Mouse (Mus musculus): ENCODE measurements at regions not wholly inside any gene's neighbourhood (a gene's known extent, or its start where the extent isn't known, plus 50 kb on each side); places are given as distances from the start of the nearest gene placed in this dataset.

- DNase-seq (ENCODE audit: low spot score) (no peak), ATAC-seq (no peak)
- no peaks in the 10 kb centered on the region for H3K4me1 ChIP-seq (ENCODE audit: insufficient read depth, low read depth, low read length)
- no peaks in the 10 kb centered on the region for H3K36me3 ChIP-seq (ENCODE audit: insufficient read depth, low read length)
- WGBS: 87% methylated on average over 5 of the region's 5 CpGs
- H3K27me3 ChIP-seq (replicated peaks; ENCODE audit: insufficient read depth, low read length): no peaks in the 10 kb centered on the region
- no peaks in the 10 kb centered on the region for H3K9me3 ChIP-seq (ENCODE audit: low read length)
- H3K27ac ChIP-seq (ENCODE audit: low read length): no peak overlapping the region
- H3K4me2 ChIP-seq (replicated peaks; ENCODE audit: low read depth, low read length): no peak overlapping the region
- no peak overlapping the region for H3K4me3 ChIP-seq (ENCODE audit: low read depth, low read length)
- TF ChIP-seq EP300 (IDR thresholded peaks at IDR 0.05) (no peak), CTCF (IDR thresholded peaks at IDR 0.05) (no peak)
- H3K9ac ChIP-seq (replicated peaks; ENCODE audit: low read depth): no peak overlapping the region
Measured at GRCm38 (mm10) chr1:73515781-73516180, 500.1 kb upstream of the Tnp1 start.

- H3K9ac ChIP-seq (replicated peaks; ENCODE audit: low read depth): no peak overlapping the region
- no peaks in the 10 kb centered on the region for H3K9me3 ChIP-seq (ENCODE audit: low read length)
- H3K27me3 ChIP-seq (replicated peaks; ENCODE audit: insufficient read depth, low read length): no peaks in the 10 kb centered on the region
- WGBS: 35% methylated on average over 5 of the region's 5 CpGs
- H3K4me2 ChIP-seq (replicated peaks; ENCODE audit: low read depth, low read length): no peak overlapping the region
- no peak overlapping the region for H3K4me3 ChIP-seq (ENCODE audit: low read depth, low read length)
- TF ChIP-seq CTCF (IDR thresholded peaks at IDR 0.05) (no peak), EP300 (IDR thresholded peaks at IDR 0.05) (no peak)
- no peak for ATAC-seq
- no peak for DNase-seq (ENCODE audit: low spot score)
- H3K27ac ChIP-seq (ENCODE audit: low read length): no peak overlapping the region
- H3K36me3 ChIP-seq (ENCODE audit: insufficient read depth, low read length): no peaks in the 10 kb centered on the region
- H3K4me1 ChIP-seq (ENCODE audit: insufficient read depth, low read depth, low read length): no peaks in the 10 kb centered on the region
Measured at GRCm38 (mm10) chr1:73513822-73514221, 498.1 kb upstream of the Tnp1 start.

- H3K4me2 ChIP-seq (replicated peaks; ENCODE audit: low read depth, low read length): no peak overlapping the region
- no peak overlapping the region for H3K9ac ChIP-seq (replicated peaks; ENCODE audit: low read depth)
- ATAC-seq (no peak), DNase-seq (ENCODE audit: low spot score) (no peak)
- no peak for TF ChIP-seq EP300 (IDR thresholded peaks at IDR 0.05)
- no peak for TF ChIP-seq CTCF (IDR thresholded peaks at IDR 0.05)
- no peaks in the 10 kb centered on the region for H3K27me3 ChIP-seq (replicated peaks; ENCODE audit: insufficient read depth, low read length)
- H3K4me1 ChIP-seq (ENCODE audit: insufficient read depth, low read depth, low read length): no peaks in the 10 kb centered on the region
- H3K9me3 ChIP-seq (ENCODE audit: low read length): no peaks in the 10 kb centered on the region
- WGBS: 92% methylated on average over 2 of the region's 2 CpGs
- H3K4me3 ChIP-seq (ENCODE audit: low read depth, low read length): no peak overlapping the region
- no peaks in the 10 kb centered on the region for H3K36me3 ChIP-seq (ENCODE audit: insufficient read depth, low read length)
- no peak overlapping the region for H3K27ac ChIP-seq (ENCODE audit: low read length)
Measured at GRCm38 (mm10) chr1:73512836-73513235, 497.1 kb upstream of the Tnp1 start.

- Histone ChIP-seq H3K9me3 (ENCODE audit: low read length) (no peaks in the 10 kb centered on the region), H3K27me3 (replicated peaks; ENCODE audit: insufficient read depth, low read length) (no peaks in the 10 kb centered on the region), H3K4me1 (ENCODE audit: insufficient read depth, low read depth, low read length) (no peaks in the 10 kb centered on the region), H3K9ac (replicated peaks; ENCODE audit: low read depth) (no peak overlapping the region), H3K4me2 (replicated peaks; ENCODE audit: low read depth, low read length) (no peak overlapping the region), H3K36me3 (ENCODE audit: insufficient read depth, low read length) (no peaks in the 10 kb centered on the region), H3K4me3 (ENCODE audit: low read depth, low read length) (no peak overlapping the region), H3K27ac (ENCODE audit: low read length) (no peak overlapping the region)
- 33% methylated on average over 10 of the region's 10 CpGs for WGBS
- TF ChIP-seq CTCF (IDR thresholded peaks at IDR 0.05) (no peak), EP300 (IDR thresholded peaks at IDR 0.05) (no peak)
- ATAC-seq (no peak), DNase-seq (ENCODE audit: low spot score) (no peak)
Measured at GRCm38 (mm10) chr1:73507071-73507754, 491.5 kb upstream of the Tnp1 start.

- H3K4me2 ChIP-seq (replicated peaks; ENCODE audit: low read depth, low read length): no peak overlapping the region
- no peaks in the 10 kb centered on the region for H3K27me3 ChIP-seq (replicated peaks; ENCODE audit: insufficient read depth, low read length)
- 78% methylated on average over 4 of the region's 4 CpGs for WGBS
- H3K9me3 ChIP-seq (ENCODE audit: low read length): no peaks in the 10 kb centered on the region
- no peak overlapping the region for H3K27ac ChIP-seq (ENCODE audit: low read length)
- no peak overlapping the region for H3K4me3 ChIP-seq (ENCODE audit: low read depth, low read length)
- no peak for ATAC-seq
- TF ChIP-seq CTCF (IDR thresholded peaks at IDR 0.05): no peak
- no peak for TF ChIP-seq EP300 (IDR thresholded peaks at IDR 0.05)
- H3K36me3 ChIP-seq (ENCODE audit: insufficient read depth, low read length): no peaks in the 10 kb centered on the region
- H3K9ac ChIP-seq (replicated peaks; ENCODE audit: low read depth): no peak overlapping the region
- H3K4me1 ChIP-seq (ENCODE audit: insufficient read depth, low read depth, low read length): no peaks in the 10 kb centered on the region
- no peak for DNase-seq (ENCODE audit: low spot score)
Measured at GRCm38 (mm10) chr1:73503611-73504010, 487.9 kb upstream of the Tnp1 start.

- Histone ChIP-seq H3K27ac (ENCODE audit: low read length) (no peak overlapping the region), H3K4me2 (replicated peaks; ENCODE audit: low read depth, low read length) (no peak overlapping the region), H3K4me1 (ENCODE audit: insufficient read depth, low read depth, low read length) (no peaks in the 10 kb centered on the region), H3K27me3 (replicated peaks; ENCODE audit: insufficient read depth, low read length) (no peaks in the 10 kb centered on the region), H3K4me3 (ENCODE audit: low read depth, low read length) (no peak overlapping the region), H3K9ac (replicated peaks; ENCODE audit: low read depth) (no peak overlapping the region), H3K36me3 (ENCODE audit: insufficient read depth, low read length) (no peaks in the 10 kb centered on the region), H3K9me3 (ENCODE audit: low read length) (no peaks in the 10 kb centered on the region)
- DNase-seq (ENCODE audit: low spot score): no peak
- ATAC-seq: no peak
- WGBS: 77% methylated on average over 3 of the region's 3 CpGs
- TF ChIP-seq CTCF (IDR thresholded peaks at IDR 0.05) (no peak), EP300 (IDR thresholded peaks at IDR 0.05) (no peak)
Measured at GRCm38 (mm10) chr1:73500671-73501070, 485.0 kb upstream of the Tnp1 start.
